Mouse (Mus musculus) left cerebral cortex, adult 18-20 months (tissue): ENCODE measurements around the gene Harbi1. TPM values are rescaled to one million over a fixed set of nuclear protein-coding genes. Genes with fewer than 3 reads are reported as not detected.
A peak's percentile ranks its signal among the peaks of the same experiment; 100 is the strongest.
"Not testable (repeated sequence)": the region's sequence is repeated elsewhere in the genome, so short reads cannot be mapped to it uniquely, and the experiment has no call there.

Experiments used
- DNase-seq, 2 experiments: peaks; one replicate each; pipeline ENCODE4 v3.0.0; 2021 to 2022; ENCODE audit warnings: low spot score in 2 of 2, mixed read lengths in 1 of 2
- total RNA-seq, 2 experiments: library from RNA; stranded (reverse); gene quantifications; 2 replicates each; pipeline ENCODE4 v1.2.3; 2021

Gene Harbi1
- total RNA-seq, 2 experiments from 2014 or later = 6.6 to 7.8 TPM

DNA sequence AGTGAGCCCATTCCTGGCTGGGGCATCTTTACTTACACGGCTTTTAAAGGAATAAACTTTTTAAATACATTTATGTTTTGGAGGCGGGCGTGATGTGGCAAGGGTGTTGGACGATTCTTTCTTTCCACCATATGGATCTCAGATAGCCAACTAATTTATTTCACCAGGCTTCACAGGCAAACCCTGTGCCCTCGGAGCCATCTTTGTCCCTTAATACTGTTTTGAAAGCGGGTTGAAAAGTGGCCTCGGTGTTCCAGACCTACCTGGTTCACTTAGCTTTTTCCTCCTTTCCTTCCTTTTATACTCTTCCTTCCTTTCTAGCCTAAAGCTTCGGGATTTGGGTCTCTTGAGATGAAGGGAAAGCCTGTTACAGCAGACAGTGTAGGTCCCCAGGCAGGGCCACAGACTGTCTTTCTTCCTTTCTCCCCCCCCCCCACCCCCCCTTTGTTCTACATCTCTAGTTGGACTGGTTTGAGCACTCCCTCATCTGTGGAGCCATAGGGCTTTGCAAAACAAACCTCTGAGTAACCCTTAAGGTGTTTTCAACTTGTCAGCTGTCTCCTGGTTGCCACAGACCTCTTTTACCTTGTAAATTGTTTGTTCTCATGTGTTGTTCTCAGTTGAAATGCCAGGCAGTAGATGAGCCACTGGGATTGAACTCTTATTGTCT lies 739 bp downstream of the Harbi1 start:
- no peak for DNase-seq

DNA sequence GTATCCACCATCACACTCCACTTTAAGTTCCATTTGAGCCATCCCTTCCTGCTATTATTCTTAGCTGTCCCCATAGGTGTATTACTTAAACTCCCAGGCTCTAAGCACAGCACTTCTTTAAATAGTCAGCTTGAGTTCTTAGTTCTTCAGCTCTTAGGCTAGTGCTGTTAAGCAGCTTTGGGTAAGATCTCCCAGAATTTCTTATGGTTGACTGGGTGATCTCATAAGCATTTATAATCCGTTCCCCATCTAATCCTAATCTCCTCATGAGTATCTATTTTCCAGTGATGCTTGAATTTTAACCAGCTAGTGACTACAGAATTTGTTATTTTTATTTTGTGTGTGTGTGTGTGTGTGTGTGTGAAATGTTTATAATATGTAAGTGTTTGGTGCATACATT lies 4.3 kb downstream of the Harbi1 start:
- DNase-seq = no peak

DNA sequence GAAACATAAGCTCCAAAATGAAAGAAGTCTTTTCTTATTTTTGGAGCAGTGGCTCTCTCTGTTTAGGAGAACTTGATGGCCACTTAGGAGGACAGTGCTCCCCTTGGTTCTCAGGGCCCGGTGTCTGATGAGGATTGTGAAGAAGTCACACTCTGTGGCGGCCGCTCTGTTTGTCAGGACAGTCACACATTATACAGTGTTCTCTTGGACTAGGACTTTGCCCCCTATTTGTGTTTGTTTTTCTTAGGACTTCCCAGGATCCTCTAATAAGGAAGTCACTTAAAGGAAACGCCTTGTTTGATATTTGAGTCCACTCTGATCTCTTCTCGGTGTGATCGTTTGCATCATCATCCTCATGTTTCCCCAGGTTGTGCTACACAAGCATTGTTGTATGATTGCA lies 7.6 kb downstream of the Harbi1 start:
- DNase-seq = no peak

- DNase-seq = no peak
These were observed 12.7 kb downstream of the Harbi1 start for GRCm38 (mm10) chr2:91723382-91723781.

- DNase-seq = no peak
These were observed 13.3 kb downstream of the Harbi1 start for GRCm38 (mm10) chr2:91723951-91724350.

GRCm38 (mm10) chr2:91724716-91725115 lies 14.1 kb downstream of the Harbi1 start:
- no peak for DNase-seq

DNA sequence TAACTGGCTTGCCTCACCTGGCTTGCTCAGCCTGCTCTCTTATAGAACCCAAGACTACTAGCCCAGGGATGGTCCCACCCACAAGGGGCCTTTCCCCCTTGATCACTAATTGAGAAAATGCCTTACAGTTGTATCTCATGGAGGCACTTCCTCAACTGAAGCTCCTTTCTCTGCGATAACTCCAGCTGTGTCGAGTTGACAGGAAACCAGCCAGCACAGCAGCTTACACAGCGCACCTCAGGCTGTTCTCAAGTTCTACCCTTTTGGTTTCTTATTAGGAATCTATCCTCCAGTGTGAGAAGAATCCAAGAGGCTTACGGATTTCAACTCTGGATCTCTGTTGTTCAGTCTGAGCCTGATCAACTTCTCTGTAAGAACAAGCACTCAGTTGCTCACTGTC lies 14.8 kb downstream of the Harbi1 start:
- not testable (repeated sequence) for DNase-seq

- DNase-seq = no peak
These were observed 16.4 kb downstream of the Harbi1 start for GRCm38 (mm10) chr2:91727011-91727410.

DNA sequence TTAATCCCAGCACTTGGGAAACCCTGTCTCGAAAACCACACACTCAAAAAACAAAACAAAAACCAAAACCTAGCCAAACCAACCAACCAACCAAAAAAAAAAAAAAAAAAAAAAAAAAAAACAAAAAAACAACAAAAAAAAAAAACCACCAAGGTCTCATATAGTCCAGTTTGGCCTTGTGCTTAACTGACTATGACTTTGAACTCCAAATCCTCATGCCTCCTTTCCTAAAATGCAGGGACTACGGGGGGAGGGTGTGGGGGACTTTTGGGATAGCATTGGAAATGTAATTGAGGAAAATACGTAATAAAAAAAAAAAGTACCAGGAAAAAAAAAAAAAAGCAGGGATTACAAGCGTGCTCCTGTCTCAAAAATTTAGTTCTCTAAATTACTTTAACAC lies 18.9 kb downstream of the Harbi1 start:
- no peak for DNase-seq

GRCm38 (mm10) chr2:91729971-91730821 lies 19.5 kb downstream of the Harbi1 start, which contains the start of gene Ambra1:
Gene Ambra1, plus strand, starts transcription at chr2:91730134.
- DNase-seq = peak; percentile 73 to 90

GRCm38 (mm10) chr2:91735221-91735620 lies 24.6 kb downstream of the Harbi1 start:
- DNase-seq = no peak

DNA sequence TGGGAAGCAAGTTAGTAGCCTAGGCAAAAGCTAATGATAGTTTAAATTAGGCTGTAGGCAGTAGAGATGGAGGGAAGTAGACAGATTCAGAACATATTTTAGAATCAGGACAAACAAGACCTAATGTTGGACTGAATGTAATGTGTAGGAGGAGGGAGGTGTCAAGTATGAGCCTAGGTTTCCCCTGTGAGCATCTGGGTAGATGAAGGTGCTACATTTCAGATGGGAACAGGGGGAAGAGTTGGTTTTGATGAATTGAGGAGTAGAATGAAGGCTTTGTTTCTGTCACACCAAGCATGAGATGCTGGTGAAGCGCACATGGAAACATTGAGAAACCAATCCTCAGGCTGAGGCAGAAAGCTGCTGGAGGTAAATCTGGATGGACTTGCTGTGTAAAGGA lies 28.9 kb downstream of the Harbi1 start:
- DNase-seq = no peak

DNA sequence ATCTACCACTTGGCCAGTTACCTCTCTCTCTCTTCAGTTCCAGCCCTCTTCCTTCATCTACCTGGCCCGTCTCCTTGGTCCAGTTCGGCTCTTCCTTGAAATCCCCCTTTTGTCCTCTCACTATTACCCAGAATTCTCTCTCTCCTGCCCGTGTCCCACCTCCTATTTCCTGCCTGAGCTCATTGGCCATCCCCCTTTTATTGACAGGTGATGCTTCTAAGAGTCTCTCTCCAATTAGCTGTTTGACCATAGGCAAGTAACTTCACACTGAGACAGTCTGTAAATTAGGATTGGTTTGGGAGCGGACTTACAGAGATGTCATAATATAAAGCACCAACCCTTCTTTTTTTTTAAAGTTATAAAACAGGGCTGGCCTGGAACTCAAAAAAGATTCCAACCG lies 34.0 kb downstream of the Harbi1 start:
- no peak for DNase-seq

DNA sequence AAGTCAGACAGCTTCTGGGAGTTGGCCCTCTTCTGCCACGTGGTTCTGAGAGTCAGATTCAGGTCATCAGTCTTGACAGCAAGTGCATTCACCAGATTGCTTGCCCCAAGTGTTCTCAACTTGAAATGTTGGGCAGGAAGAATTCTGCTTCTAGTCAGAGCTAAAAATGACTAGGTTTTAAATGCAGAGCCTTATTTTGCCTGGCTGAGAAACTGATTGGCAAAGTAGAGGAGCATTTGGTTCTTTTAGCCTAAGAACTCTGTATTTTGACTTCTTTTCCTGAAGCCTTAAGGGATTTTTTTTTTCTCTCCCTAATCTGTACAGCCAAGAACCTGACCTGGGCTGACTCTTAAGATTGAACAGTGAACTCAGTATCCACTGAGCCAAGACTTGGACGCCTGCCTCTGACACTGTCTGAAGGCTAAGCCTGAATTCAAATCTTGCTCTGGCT lies 39.2 kb downstream of the Harbi1 start:
- DNase-seq = no peak

Other genes with a start within 250 kb of the Harbi1 start
- 100 to 1,000 TPM; 124 to 127 TPM for gene Ckap5, start 184.1 kb upstream of the Harbi1 start, total RNA-seq
- gene F2, start 74.4 kb upstream of the Harbi1 start, total RNA-seq = under 1 TPM in 1 of 2 experiments, not detected in 1; 0.14 TPM
- 10 to 100 TPM; 10.2 to 11.4 TPM for gene Zfp408, start 61.1 kb upstream of the Harbi1 start, total RNA-seq
- gene Arhgap1, start 61.0 kb upstream of the Harbi1 start, total RNA-seq = 10 to 100 TPM; 67.0 to 67.9 TPM
- gene Atg13, start 276 bp upstream of the Harbi1 start, total RNA-seq = 10 to 100 TPM; 91.9 to 92.9 TPM
- 10 to 100 TPM; 52.5 to 53.6 TPM for gene Ambra1, start 19.3 kb downstream of the Harbi1 start, total RNA-seq
- 10 to 100 TPM; 56.6 to 61.4 TPM for gene Chrm4, start 216.4 kb downstream of the Harbi1 start, total RNA-seq
- gene Mdk, start 221.4 kb downstream of the Harbi1 start, total RNA-seq = 10 to 100 TPM; 19.0 to 23.8 TPM
- not detected for gene Gm9821, start 234.9 kb downstream of the Harbi1 start, total RNA-seq